Mouse (Mus musculus) kidney, postnatal 0 days (tissue): ENCODE measurements at regions not wholly inside any gene's neighbourhood (a gene's known extent, or its start where the extent isn't known, plus 50 kb on each side); places are given as distances from the start of the nearest gene placed in this dataset.
A peak's percentile ranks its signal among the peaks of the same experiment; 100 is the strongest.

Experiments
- ATAC-seq: fragments of 200-750 bp; cut with Nextera tagmentation; replicated peaks from 2 replicates; pipeline ENCODE4 v1.8.0; 2017; ENCODE audit warnings: low read depth, moderate number of reproducible peaks, moderate TSS enrichment, moderate library complexity; ENCODE audit not compliant: low FRiP score
- DNase-seq: peaks from one replicate; pipeline ENCODE4 v3.0.0-alpha.2; 2016; ENCODE audit warnings: low spot score
- H3K27ac ChIP-seq: fragments of 300-500 bp; sonication (generic); 2 replicates; pipeline ENCODE4 v1.5.1; 2014; ENCODE audit warnings: mild to moderate bottlenecking
- H3K27me3 ChIP-seq: fragments of 300-500 bp; sonication (generic); 2 replicates; pipeline ENCODE4 v1.6.1; 2014; ENCODE audit warnings: low read length, mixed read lengths; ENCODE audit not compliant: insufficient read depth
- H3K36me3 ChIP-seq: fragments of 300-500 bp; sonication (generic); 2 replicates; pipeline ENCODE4 v1.6.1; 2014; ENCODE audit warnings: low read length, mixed read lengths; ENCODE audit not compliant: insufficient read depth
- H3K4me1 ChIP-seq: fragments of 300-500 bp; sonication (generic); replicated peaks from 2 replicates; pipeline ENCODE4 v1.6.1; 2014; ENCODE audit warnings: antibody characterized with exemption, low read length, mixed read lengths; ENCODE audit not compliant: insufficient read depth
- H3K4me2 ChIP-seq: fragments of 300-500 bp; sonication (generic); 2 replicates; pipeline ENCODE4 v1.6.1; 2014; ENCODE audit warnings: mild to moderate bottlenecking, low read length, moderate library complexity, mixed read lengths
- H3K4me3 ChIP-seq: fragments of 300-500 bp; sonication (generic); replicated peaks from 2 replicates; pipeline ENCODE4 v1.5.1; 2014; ENCODE audit warnings: low read depth, low read length
- H3K9ac ChIP-seq: fragments of 300-500 bp; sonication (generic); 2 replicates; pipeline ENCODE4 v1.6.1; 2014; ENCODE audit warnings: low read depth, low read length
- H3K9me3 ChIP-seq: fragments of 300-500 bp; sonication (generic); replicated peaks from 2 replicates; pipeline ENCODE4 v1.6.1; 2016; ENCODE audit warnings: low read length, inconsistent platforms, mixed read lengths
- CTCF ChIP-seq: IDR thresholded peaks from 2 replicates; pipeline ENCODE4 v1.5.1; 2016; ENCODE audit warnings: antibody characterized with exemption, low read depth, mild to moderate bottlenecking, moderate library complexity
- whole genome bisulfite sequencing: fragments of 180-500 bp; shearing (Covaris S2); extraction: QIAGEN DNeasy Blood & Tissue Kit; methylation state at CpG from one replicate; pipeline ENCODE4 v1.1.7; 2014; 5-methylcytosine and 5-hydroxymethylcytosine counted together

DNA sequence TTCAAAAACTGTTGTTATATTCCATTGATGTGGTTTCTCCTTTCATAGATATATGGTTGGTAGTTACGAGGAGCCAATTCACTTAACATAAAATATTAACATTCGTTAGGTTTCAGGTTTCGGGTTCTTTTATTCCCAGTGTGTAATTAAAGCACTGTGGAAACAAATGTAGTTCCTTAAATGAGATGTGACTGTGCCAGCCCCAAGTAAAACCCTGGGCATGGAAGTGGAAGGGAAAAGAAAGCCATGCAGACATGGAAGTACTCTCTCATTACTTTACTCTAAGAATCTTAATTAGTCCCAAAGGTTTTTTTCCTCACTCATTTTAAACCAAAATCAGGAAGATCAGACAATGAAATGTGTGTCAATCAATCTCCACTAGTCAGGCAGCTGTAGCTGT, 784.9 kb upstream of the Apob start:
- no peaks in the 10 kb centered on the region for H3K36me3 ChIP-seq
- no peak overlapping the region for H3K4me3 ChIP-seq
- no peaks in the 10 kb centered on the region for H3K27me3 ChIP-seq
- H3K9ac ChIP-seq = no peak overlapping the region
- no peaks in the 10 kb centered on the region for H3K9me3 ChIP-seq
- no peak for TF ChIP-seq CTCF
- WGBS = 75% methylated on average over 3 of the region's 3 CpGs
- no peak for DNase-seq
- no peak overlapping the region for H3K27ac ChIP-seq
- no peaks in the 10 kb centered on the region for H3K4me1 ChIP-seq
- no peak overlapping the region for H3K4me2 ChIP-seq
- ATAC-seq = no peak

DNA sequence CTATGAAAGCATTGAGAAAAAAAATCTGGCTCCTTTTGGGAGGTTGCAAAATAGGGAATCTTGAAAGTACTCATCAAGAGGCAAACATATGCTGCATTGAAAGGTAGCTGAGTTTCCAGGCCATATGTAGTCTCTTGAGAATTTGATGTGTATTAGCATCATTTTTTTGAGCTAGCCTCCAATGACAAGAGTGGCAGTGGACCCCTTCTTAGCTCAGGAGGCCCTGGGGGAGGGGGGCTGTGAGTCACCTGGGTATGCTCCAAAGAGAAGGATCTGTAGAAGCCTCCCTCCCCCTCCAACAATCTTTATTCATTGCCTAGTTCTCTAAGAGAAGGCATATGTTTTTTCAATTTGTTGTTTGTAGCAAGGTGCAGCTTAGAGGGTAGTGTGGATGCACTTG, 779.4 kb upstream of the Apob start:
- ATAC-seq (no peak), DNase-seq (no peak)
- H3K36me3 ChIP-seq = no peaks in the 10 kb centered on the region
- no peaks in the 10 kb centered on the region for H3K4me1 ChIP-seq
- H3K27ac ChIP-seq = no peak overlapping the region
- no peak overlapping the region for H3K4me2 ChIP-seq
- H3K27me3 ChIP-seq = no peaks in the 10 kb centered on the region
- TF ChIP-seq CTCF = no peak
- no peaks in the 10 kb centered on the region for H3K9me3 ChIP-seq
- H3K4me3 ChIP-seq = no peak overlapping the region
- H3K9ac ChIP-seq = no peak overlapping the region

DNA sequence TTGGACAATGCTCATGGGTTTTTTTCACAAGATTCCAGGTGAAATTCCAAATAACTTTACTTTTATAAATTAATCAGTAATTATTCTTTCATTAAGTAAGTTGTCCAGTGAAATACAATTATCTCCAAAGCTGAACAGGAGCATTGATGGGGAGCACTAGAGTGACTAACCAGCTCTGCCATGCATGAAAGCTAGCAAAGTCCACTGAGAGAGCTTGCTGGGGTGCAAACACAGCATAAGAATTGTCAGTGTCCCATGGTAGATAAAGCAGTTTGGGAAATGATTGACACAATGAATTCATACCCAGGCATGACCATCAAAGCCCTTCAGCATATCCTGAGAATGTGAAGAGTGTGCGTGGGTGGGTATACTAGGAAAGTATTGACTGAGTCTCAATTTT, 776.6 kb upstream of the Apob start:
- Histone ChIP-seq H3K9me3 (no peaks in the 10 kb centered on the region), H3K27me3 (no peaks in the 10 kb centered on the region), H3K4me3 (no peak overlapping the region), H3K36me3 (no peaks in the 10 kb centered on the region), H3K4me1 (no peaks in the 10 kb centered on the region), H3K4me2 (no peak overlapping the region), H3K9ac (no peak overlapping the region), H3K27ac (no peak overlapping the region)
- WGBS = 87% methylated on average over 1 of the region's 1 CpGs
- no peak for TF ChIP-seq CTCF
- ATAC-seq (0 out of 2 replicates have a peak, but pooled peaks have one; percentile 33), DNase-seq (no peak)

DNA sequence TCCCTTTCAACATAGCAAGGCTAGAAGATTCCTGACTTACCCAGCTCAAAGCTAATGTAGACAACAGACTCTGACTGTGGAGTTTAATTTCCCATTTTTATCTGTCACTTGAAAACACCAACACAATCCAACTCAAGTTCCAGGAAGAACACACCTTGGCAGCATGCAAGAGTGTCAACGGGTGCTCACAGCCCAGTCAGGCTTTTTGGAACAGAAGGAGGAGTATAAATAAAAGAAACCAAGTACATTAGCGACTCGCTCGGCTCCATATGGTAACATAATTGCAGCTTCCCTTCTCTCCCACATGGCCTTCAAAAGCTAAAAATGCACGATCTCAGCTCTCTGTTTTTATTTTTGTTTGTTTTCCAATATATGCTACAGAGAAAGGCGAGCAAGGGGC, 761.8 kb upstream of the Apob start:
- 66% methylated on average over 6 of the region's 6 CpGs for WGBS

DNA sequence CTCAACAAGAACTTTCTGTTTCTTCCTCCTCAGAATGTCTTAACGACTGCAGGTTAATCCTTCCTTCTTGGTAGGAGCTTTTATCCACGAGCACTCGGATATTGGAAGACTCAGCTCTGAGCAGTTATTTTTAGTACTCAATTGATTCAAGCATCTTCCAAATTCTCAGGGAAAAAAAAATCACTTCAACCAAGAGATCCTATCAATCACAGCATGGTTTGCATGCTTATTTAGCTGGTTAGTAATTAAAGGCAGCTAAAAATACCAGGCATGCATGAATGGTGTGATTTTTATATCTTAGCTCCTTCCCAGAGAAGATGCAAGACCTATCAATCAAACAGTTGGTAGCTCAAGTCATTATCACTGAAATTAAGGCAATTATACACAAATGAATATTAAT, 759.9 kb upstream of the Apob start:
- Histone ChIP-seq H3K9me3 (no peaks in the 10 kb centered on the region), H3K4me1 (no peaks in the 10 kb centered on the region), H3K9ac (no peak overlapping the region), H3K27ac (no peak overlapping the region), H3K4me2 (no peak overlapping the region), H3K4me3 (no peak overlapping the region), H3K27me3 (no peaks in the 10 kb centered on the region), H3K36me3 (no peaks in the 10 kb centered on the region)
- no peak for TF ChIP-seq CTCF
- ATAC-seq (no peak), DNase-seq (no peak)
- WGBS = 59% methylated on average over 3 of the region's 3 CpGs

More for the DNA sequence above, 761.8 kb upstream of the Apob start:
- DNase-seq (no peak), ATAC-seq (no peak)
- Histone ChIP-seq H3K9ac (no peak overlapping the region), H3K27me3 (no peaks in the 10 kb centered on the region), H3K27ac (no peak overlapping the region), H3K4me1 (no peaks in the 10 kb centered on the region), H3K36me3 (no peaks in the 10 kb centered on the region), H3K4me3 (no peak overlapping the region), H3K4me2 (no peak overlapping the region), H3K9me3 (no peaks in the 10 kb centered on the region)
- no peak for TF ChIP-seq CTCF

DNA sequence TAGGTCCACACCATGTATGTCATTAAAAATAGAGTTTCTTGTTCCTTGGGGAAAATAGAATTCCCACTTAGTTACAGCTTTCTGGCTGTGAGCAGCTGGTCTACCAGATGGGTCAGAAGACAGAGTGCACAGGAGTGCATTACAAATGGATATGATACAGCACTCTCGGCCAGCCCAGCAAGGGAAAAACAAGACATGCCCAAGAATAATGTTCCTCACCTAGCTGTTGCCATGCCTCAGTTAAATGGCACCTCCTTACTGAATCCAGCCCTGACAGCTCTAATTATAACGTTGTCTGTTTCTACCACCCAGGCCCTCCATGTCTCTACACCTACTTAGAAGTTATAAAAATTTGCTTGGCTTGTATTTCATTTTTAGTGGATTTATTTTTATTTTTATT, 749.3 kb upstream of the Apob start:
- no peaks in the 10 kb centered on the region for H3K27me3 ChIP-seq
- WGBS = 50% methylated on average over 2 of the region's 2 CpGs
- no peak overlapping the region for H3K4me2 ChIP-seq
- DNase-seq = no peak
- H3K9me3 ChIP-seq = no peaks in the 10 kb centered on the region
- no peak overlapping the region for H3K4me3 ChIP-seq
- no peaks in the 10 kb centered on the region for H3K36me3 ChIP-seq
- H3K9ac ChIP-seq = no peak overlapping the region
- no peak overlapping the region for H3K27ac ChIP-seq
- no peak for ATAC-seq
- no peaks in the 10 kb centered on the region for H3K4me1 ChIP-seq
- TF ChIP-seq CTCF = no peak

DNA sequence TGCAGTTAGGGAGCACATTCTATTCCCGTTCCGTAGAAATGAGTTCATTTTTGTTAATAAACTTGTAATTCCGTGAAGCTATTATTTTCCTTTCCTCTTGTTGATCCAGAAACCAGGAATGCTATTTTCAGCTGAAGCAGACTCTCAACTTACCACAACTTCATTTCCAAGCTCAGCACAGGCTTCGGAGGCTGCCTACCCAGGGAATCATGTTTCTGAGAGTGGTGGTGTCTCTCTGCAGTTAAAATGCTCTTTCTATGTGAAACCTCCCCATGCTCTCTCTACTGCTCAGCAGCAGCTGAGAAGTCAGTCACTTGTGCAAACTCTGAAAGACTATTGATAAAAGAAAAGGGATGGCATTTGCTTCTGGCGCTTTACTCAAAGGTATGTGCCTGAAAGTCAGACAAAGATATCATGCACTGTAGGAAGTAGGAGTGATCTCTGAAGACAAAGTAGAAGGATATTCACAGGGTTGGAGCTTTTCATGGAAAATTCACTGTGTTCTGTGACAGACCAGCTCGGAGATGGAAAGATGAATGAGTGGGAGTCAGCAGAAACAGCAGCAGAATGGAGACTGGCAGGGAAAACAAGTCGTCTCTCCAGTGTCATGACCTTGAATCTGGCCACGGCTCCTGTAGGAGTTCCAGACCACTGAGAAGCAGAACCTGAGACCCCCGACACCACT, 748.8 kb upstream of the Apob start:
- no peak overlapping the region for H3K4me3 ChIP-seq
- H3K4me2 ChIP-seq = no peak overlapping the region
- no peak for ATAC-seq
- TF ChIP-seq CTCF = no peak
- no peaks in the 10 kb centered on the region for H3K4me1 ChIP-seq
- no peak for DNase-seq
- H3K9me3 ChIP-seq = no peaks in the 10 kb centered on the region
- H3K27ac ChIP-seq = no peak overlapping the region
- WGBS = 48% methylated on average over 9 of the region's 9 CpGs
- H3K36me3 ChIP-seq = no peaks in the 10 kb centered on the region
- no peak overlapping the region for H3K9ac ChIP-seq
- H3K27me3 ChIP-seq = no peaks in the 10 kb centered on the region
